Mouse (Mus musculus) MEL (cell line): ENCODE measurements around the gene Sbsn. TPM values are rescaled to one million over a fixed set of nuclear protein-coding genes. Genes with fewer than 3 reads are reported as not detected.
A peak's percentile ranks its signal among the peaks of the same experiment; 100 is the strongest.
"Not testable (repeated sequence)": the region's sequence is repeated elsewhere in the genome, so short reads cannot be mapped to it uniquely, and the experiment has no call there.

Experiments
- DNase-seq: peaks from one replicate; pipeline ENCODE4 v3.0.0; 2011; ENCODE audit warnings: low read depth, low spot score
- H3K27ac ChIP-seq: 2 replicates; pipeline ENCODE4 v1.5.1; 2012; ENCODE audit warnings: low read depth, mild to moderate bottlenecking, control low read depth, low read length, moderate library complexity; ENCODE audit not compliant: control insufficient read depth
- H3K27me3 ChIP-seq, 2 experiments: fragments of 150-350 bp in 1 of 2; sonication (generic) in 1 of 2; 2 replicates each; pipeline ENCODE4 v1.6.1; 2012; ENCODE audit warnings: low read length in 2 of 2, mild to moderate bottlenecking in 2 of 2, improper control_type of control experiment in 1 of 2, moderate library complexity in 1 of 2; ENCODE audit not compliant: insufficient read depth in 2 of 2, control insufficient read depth in 1 of 2
- H3K36me3 ChIP-seq, 2 experiments: 2 replicates each; pipeline ENCODE4 v1.6.1; 2012 to 2014; ENCODE audit warnings: low read length in 2 of 2, improper control_type of control experiment in 1 of 2, inconsistent platforms in 1 of 2, mild to moderate bottlenecking in 1 of 2; ENCODE audit not compliant: insufficient read depth in 2 of 2, control insufficient read depth in 1 of 2
- H3K4me1 ChIP-seq, 2 experiments: fragments of 150-350 bp in 1 of 2; sonication (generic) in 1 of 2; 2 replicates each; pipeline ENCODE4 v1.6.1; 2012; ENCODE audit warnings: low read length in 2 of 2, improper control_type of control experiment in 1 of 2, mild to moderate bottlenecking in 1 of 2; ENCODE audit not compliant: insufficient read depth in 2 of 2, control insufficient read depth in 1 of 2
- H3K4me3 ChIP-seq, 2 experiments: fragments of 150-350 bp in 1 of 2; sonication (generic) in 1 of 2; 2 replicates each; pipeline ENCODE4 v1.5.1; 2012; ENCODE audit warnings: low read depth in 2 of 2, low read length in 2 of 2, mild to moderate bottlenecking in 2 of 2, moderate library complexity in 2 of 2, control low read depth in 1 of 2, improper control_type of control experiment in 1 of 2; ENCODE audit not compliant: control insufficient read depth in 1 of 2, insufficient read depth in 1 of 2
- H3K79me2 ChIP-seq: 2 replicates; pipeline ENCODE4 v1.6.1; 2012; ENCODE audit warnings: mild to moderate bottlenecking, low read length, moderate library complexity; ENCODE audit not compliant: control insufficient read depth, poor library complexity, insufficient read depth
- H3K9ac ChIP-seq: 2 replicates; pipeline ENCODE4 v1.6.1; 2012; ENCODE audit warnings: low read depth, mild to moderate bottlenecking, control low read depth, low read length, moderate library complexity; ENCODE audit not compliant: control insufficient read depth, poor library complexity, severe bottlenecking
- H3K9me3 ChIP-seq: fragments of 150-350 bp; sonication (generic); replicated peaks from 2 replicates; pipeline ENCODE4 v1.6.1; 2012; ENCODE audit warnings: mild to moderate bottlenecking, low read length, improper control_type of control experiment, moderate library complexity; ENCODE audit not compliant: insufficient read depth
- HCFC1 ChIP-seq: IDR thresholded peaks from 2 replicates; pipeline ENCODE4 v1.6.1; 2012; ENCODE audit warnings: low read depth, mild to moderate bottlenecking, inconsistent platforms, low read length, improper control_type of control experiment, moderate library complexity
- MAZ ChIP-seq: IDR thresholded peaks from 2 replicates; pipeline ENCODE4 v1.6.1; 2012; ENCODE audit warnings: low read depth, mild to moderate bottlenecking, inconsistent platforms, low read length, improper control_type of control experiment
- NRF1 ChIP-seq: IDR thresholded peaks from 2 replicates; pipeline ENCODE4 v1.6.1; 2014; ENCODE audit warnings: low read depth, mild to moderate bottlenecking, inconsistent platforms, low read length, improper control_type of control experiment, moderate library complexity; ENCODE audit not compliant: poor library complexity, insufficient read depth, severe bottlenecking
- POLR2A ChIP-seq, 2 experiments: IDR thresholded peaks; 2 replicates each; pipeline ENCODE4 v1.6.1; 2011 to 2012; ENCODE audit warnings: low read length in 2 of 2, mild to moderate bottlenecking in 2 of 2, control low read depth in 1 of 2, improper control_type of control experiment in 1 of 2, low read depth in 1 of 2, moderate library complexity in 1 of 2; ENCODE audit not compliant: control insufficient read depth in 1 of 2, insufficient read depth in 1 of 2, poor library complexity in 1 of 2
- POLR2AphosphoS5 ChIP-seq: IDR thresholded peaks from 2 replicates; pipeline ENCODE4 v1.6.1; 2012; ENCODE audit warnings: low read depth, borderline replicate concordance, mild to moderate bottlenecking, inconsistent platforms, low read length, moderate library complexity, mixed read lengths
- TCF12 ChIP-seq: IDR thresholded peaks from 2 replicates; pipeline ENCODE4 v1.6.1; 2014; ENCODE audit warnings: low read depth, mild to moderate bottlenecking, inconsistent platforms, low read length, improper control_type of control experiment, moderate library complexity
- UBTF ChIP-seq: IDR thresholded peaks from 2 replicates; pipeline ENCODE4 v1.6.1; 2012; ENCODE audit warnings: low read depth, mild to moderate bottlenecking, inconsistent platforms, low read length, improper control_type of control experiment, moderate library complexity, borderline replicate concordance; ENCODE audit not compliant: insufficient read depth
- polyA plus RNA-seq, 2 experiments: library from polyadenylated mRNA; stranded (reverse) in 1 of 2; unstranded in 1 of 2; fragments of >175 nt in 1 of 2; fragments of >200 nt in 1 of 2; gene quantifications; 2 replicates each; pipeline versions ENCODE4 v1.2.1 to v1.2.4; 2012; ENCODE audit warnings: low replicate concordance in 2 of 2, low read depth in 1 of 2; ENCODE audit not compliant: insufficient read length in 2 of 2, insufficient read depth in 1 of 2, missing spikeins in 1 of 2
- total RNA-seq: library from RNA; depleted of rRNA; stranded (reverse); fragments of 300-350 nt; gene quantifications from 2 replicates; pipeline ENCODE4 v1.2.3, GENCODE M21; 2012

Gene Sbsn
- total and polyA plus RNA-seq, 3 experiments, result 0.17 to 1.2 TPM; not detected in 1

DNA sequence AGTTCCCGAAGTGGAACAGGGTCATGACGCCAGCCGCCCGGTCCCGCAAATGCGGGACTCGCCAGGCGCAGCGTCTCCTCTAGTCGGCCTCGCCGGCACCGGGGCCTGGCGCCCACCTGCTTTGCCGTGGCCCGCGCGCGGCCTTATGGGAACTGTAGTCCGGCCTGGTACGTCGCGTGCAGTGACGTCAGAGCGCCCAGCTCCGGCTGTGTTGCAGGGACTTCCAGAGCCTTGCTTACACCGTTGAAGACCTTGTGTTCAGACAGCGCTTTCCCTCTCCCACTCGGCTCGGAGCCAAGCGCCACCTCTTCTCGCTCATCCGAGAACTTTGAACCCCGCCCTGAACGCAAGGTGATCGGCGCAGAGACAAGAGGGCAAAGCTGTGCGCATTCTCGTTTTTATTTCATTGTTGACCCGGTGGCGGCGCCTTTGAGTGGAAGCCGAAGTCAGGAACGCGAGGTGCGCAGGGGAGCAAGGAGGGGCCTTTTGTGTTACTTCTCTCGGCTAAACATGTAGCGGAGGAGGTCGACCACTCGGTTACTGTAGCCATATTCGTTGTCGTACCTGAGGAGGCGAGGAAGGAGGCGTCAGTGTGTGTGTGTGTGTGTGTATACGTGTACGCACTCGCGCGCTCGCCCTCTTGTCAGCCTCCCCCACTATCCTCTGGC, 21.7 kb upstream of the Sbsn start, which contains the start of gene Tmem147 (continued):
- TF ChIP-seq TCF12, result peak; percentile 36; the same call in 1 of the 2 replicates
- 0 out of 2 replicates have a peak, but pooled peaks have one; percentile 8 for TF ChIP-seq MAZ
- no peak for TF ChIP-seq POLR2AphosphoS5

DNA sequence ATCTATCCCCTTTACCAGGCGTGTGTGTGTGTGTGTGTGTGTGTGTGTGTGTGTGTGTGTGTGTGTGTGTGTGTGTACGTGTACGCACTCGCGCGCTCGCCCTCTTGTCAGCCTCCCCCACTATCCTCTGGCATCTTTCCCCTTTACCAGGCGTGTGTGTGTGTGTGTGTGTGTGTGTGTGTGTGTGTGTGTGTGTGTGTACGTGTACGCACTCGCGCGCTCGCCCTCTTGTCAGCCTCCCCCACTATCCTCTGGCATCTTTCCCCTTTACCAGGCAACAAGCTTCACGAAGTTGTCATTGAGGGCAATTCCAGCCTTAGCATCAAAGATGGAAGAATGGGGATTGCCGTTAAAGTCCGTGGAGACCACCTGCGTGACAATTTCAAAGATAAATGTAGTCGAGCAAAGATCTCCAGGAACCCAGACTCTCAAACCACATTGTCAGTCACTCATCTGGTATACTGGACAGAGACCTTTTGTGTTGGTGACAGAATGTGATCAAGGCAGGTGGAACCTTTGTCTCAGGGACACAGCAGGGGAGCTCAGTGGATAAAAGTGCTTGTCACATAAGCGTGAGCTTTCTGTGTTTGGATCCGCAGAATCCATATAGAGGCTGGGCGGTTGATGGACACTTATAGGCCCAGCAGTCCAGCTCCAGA, 21.1 kb upstream of the Sbsn start:
- Histone ChIP-seq H3K4me1 (peaks cover 3 to 11% of the 10 kb centered on the region in 2 experiments; a peak in 3 of 4 replicates), H3K9ac (peak overlapping the region; percentile 71), H3K27ac (peak overlapping the region; percentile 86), H3K4me3 (peak overlapping the region; percentile 75 to 83), H3K79me2 (peaks cover 14% of the 10 kb centered on the region)
- peak; percentile 13; the same call in 1 of the 2 replicates for TF ChIP-seq MAZ
- TF ChIP-seq UBTF, result 0 out of 2 replicates have a peak, but pooled peaks have one; percentile 14
- not testable (repeated sequence) for H3K36me3 ChIP-seq, H3K27me3 ChIP-seq, H3K9me3 ChIP-seq
- peak; percentile 51 for DNase-seq

DNA sequence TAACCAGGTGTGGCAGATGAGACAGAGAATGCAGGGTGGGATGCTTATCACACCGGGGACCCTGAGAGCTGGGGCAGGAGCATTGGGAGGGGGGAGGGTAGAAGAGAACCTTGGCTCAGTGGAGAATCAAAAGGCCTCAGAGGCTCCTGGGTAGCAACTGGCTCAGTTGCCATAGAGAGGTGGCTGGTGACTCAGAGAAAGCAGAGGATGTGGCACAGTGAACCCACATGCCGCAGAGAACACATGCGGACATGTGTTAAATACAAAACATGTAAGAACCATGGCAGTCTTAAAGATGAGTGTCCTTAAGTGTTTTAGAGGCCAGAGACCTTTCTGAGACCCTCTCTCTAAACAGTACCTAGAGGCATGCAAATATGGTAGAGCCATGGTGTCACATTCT, 15.1 kb upstream of the Sbsn start:
- TF ChIP-seq HCFC1, result no peak
- no peak for TF ChIP-seq NRF1
- no peak for TF ChIP-seq POLR2A (IDR thresholded peaks at IDR 0.05; ENCODE audit: control insufficient read depth in 1 of 2, insufficient read depth in 1 of 2, low read depth in 1 of 2, low read length in 2 of 2, poor library complexity in 1 of 2)
- no peak for DNase-seq
- no peaks in the 10 kb centered on the region for H3K9me3 ChIP-seq
- no peaks in the 10 kb centered on the region for H3K27me3 ChIP-seq
- no peak overlapping the region for H3K4me3 ChIP-seq
- peaks cover 0 to 2% of the 10 kb centered on the region in 2 experiments; a peak in 1 of 4 replicates for H3K36me3 ChIP-seq
- H3K4me1 ChIP-seq, result peaks cover 3 to 7% of the 10 kb centered on the region in 2 experiments; a peak in 3 of 4 replicates
- no peak overlapping the region for H3K27ac ChIP-seq
- no peak overlapping the region for H3K9ac ChIP-seq
- H3K79me2 ChIP-seq, result no peaks in the 10 kb centered on the region

DNA sequence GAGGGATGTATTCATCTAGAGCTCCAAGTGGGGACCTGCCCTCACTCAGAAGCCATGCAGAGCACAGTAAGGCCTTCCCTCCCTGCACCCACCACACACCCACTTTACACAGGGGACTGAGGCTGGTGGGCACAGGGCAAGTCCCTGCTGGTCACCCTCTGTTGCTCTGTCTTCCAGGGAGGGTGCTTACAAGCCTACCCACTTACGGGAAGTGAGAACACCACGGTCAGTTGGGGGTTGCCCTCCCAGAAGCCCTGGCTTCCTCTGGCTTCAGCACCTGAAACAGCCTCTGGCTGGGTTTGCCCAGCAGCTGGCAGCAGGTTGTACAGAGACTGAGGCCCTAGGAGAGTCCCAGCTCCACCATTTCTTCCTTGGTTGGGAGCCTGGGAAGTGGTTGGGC, 8.7 kb upstream of the Sbsn start:
- not testable (repeated sequence) for H3K79me2 ChIP-seq, H3K27me3 ChIP-seq, H3K4me1 ChIP-seq, H3K36me3 ChIP-seq, H3K27ac ChIP-seq, DNase-seq, H3K9ac ChIP-seq, H3K9me3 ChIP-seq, H3K4me3 ChIP-seq

DNA sequence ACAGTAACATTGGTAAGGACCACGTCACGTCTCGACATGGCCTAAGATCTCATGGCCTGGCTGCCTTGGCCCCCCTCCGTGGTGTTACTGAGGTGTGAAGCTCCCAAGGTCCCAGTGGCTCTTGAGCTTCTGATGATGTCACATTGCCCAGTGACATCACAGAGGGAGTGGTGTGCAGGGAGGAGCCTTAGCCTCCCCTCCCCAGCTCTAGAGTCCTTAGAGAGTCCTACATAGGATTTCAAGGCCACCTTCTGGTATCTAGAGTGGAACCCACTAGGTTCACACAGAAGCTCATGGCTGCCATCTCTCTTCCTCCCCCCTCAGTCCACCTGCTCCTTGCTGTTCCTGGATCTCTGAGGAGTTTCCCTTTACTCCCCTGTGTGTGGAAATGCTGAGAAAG, 7.7 kb upstream of the Sbsn start, which contains the start of gene Gapdhs:
TSS of gene Gapdhs (minus strand) at position 65 of the 400 bp plus-strand sequence.
- not testable (repeated sequence) for DNase-seq, H3K27ac ChIP-seq, H3K27me3 ChIP-seq, H3K79me2 ChIP-seq, H3K9me3 ChIP-seq, H3K9ac ChIP-seq, H3K4me1 ChIP-seq, H3K4me3 ChIP-seq, H3K36me3 ChIP-seq
